Comparison of ENCODE assay signal across 13 mouse cellular contexts in the genomic region with DNA sequence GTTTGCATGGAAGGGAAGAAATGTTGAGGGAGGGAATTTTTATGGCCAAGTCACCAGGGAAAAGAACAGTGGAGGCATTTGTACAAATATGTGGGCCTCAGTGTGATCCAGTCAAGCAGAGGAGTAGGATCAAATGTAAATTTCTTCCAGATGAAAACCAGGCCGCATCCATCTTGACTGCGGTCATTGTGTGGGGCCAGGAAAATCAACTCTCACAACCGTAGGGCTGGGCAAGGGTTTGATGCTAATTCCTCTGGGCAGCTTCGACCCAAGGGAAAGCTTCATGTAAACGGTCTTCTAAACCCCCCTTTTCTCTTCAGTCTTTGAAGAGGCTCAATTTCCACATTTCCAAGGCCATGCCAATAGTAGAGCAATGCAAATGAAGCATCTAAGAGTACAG.
"Had no signal": no experiment of that assay in that cellular context is flagged by ENCODE, and none has a peak within 500 bp of the region (broad histone marks: within the 10 kb centered on the region; RNA-seq: fewer than 3 reads in every experiment).

No protein-coding gene starts in this region.

- H3K27ac ChIP-seq: layer of hippocampus, adult 2 months; liver, embryonic 13.5 days; lung, embryonic 15.5 days; midbrain, embryonic 13.5 days; neural tube, embryonic 15.5 days; stomach, embryonic 15.5 days had no signal

- H3K9ac ChIP-seq: liver, embryonic 13.5 days; liver, postnatal 0 days; lung, embryonic 15.5 days; midbrain, embryonic 13.5 days; neural tube, embryonic 15.5 days; stomach, embryonic 15.5 days had no signal

- ATAC-seq: liver, postnatal 0 days; midbrain, embryonic 13.5 days had no signal

- H3K36me3 ChIP-seq: liver, embryonic 13.5 days; lung, embryonic 15.5 days; midbrain, embryonic 13.5 days; neural tube, embryonic 15.5 days; stomach, embryonic 15.5 days had no signal

- H3K27me3 ChIP-seq: liver, embryonic 13.5 days; lung, embryonic 15.5 days; midbrain, embryonic 13.5 days; neural tube, embryonic 15.5 days; stomach, embryonic 15.5 days had no signal

- H3K4me2 ChIP-seq: liver, embryonic 13.5 days; lung, embryonic 15.5 days; midbrain, embryonic 13.5 days; neural tube, embryonic 15.5 days; stomach, embryonic 15.5 days had no signal

- H3K4me1 ChIP-seq: liver, embryonic 13.5 days; lung, embryonic 15.5 days; midbrain, embryonic 13.5 days; neural tube, embryonic 15.5 days; stomach, embryonic 15.5 days had no signal

- H3K9me3 ChIP-seq: liver, embryonic 13.5 days; lung, embryonic 15.5 days; midbrain, embryonic 13.5 days; neural tube, embryonic 15.5 days; stomach, embryonic 15.5 days had no signal

- DNase-seq: kidney, postnatal 10 days; kidney, postnatal 4 days; liver; liver, embryonic 13.5 days; liver, postnatal 0 days; right cerebral cortex, postnatal 14 days; thymus, adult 2 months; thymus, postnatal 25 days had no signal

- H3K4me3 ChIP-seq: layer of hippocampus, adult 2 months; liver, embryonic 13.5 days; lung, embryonic 15.5 days; midbrain, embryonic 13.5 days; neural tube, embryonic 15.5 days; stomach, embryonic 15.5 days had no signal
